Mouse (Mus musculus) neutrophil, adult 59 days (primary cell): ENCODE data around the gene Ubald1. TPM values are rescaled to one million over a fixed set of nuclear protein-coding genes. Genes with fewer than 3 reads are reported as not detected.

Source experiments
- total RNA-seq, 2 experiments: library from RNA; stranded (reverse); gene quantifications; 1 replicate in 1 of 2; 2 replicates in 1 of 2; pipeline ENCODE4 v1.2.4; 2023

The Ubald1 gene
- total RNA-seq, result 10 to 100 TPM; 52.9 to 56.4 TPM

GRCm38 (mm10) chr16:4880136-4880825 is at the start of gene Ubald1:
Gene Ubald1, minus strand, starts transcription at chr16:4880315.

GRCm38 (mm10) chr16:4885760-4886689 is 5.9 kb upstream of the Ubald1 start, which contains the start of gene Mgrn1:
Gene Mgrn1, plus strand, starts transcription at chr16:4886249.

GRCm38 (mm10) chr16:4835191-4835590 is 44.9 kb downstream of the Ubald1 start, which contains the start of gene 4930562C15Rik:
Gene 4930562C15Rik, plus strand, starts transcription at chr16:4835416.

Other genes with a start within 250 kb of the Ubald1 start
- under 1 TPM; 0.16 to 0.49 TPM for gene Vasn, start 240.4 kb downstream of the Ubald1 start, total RNA-seq
- gene Dnaja3, start 240.3 kb downstream of the Ubald1 start, total RNA-seq, result 10 to 100 TPM; 11.9 to 12.3 TPM
- gene Coro7, start 200.5 kb downstream of the Ubald1 start, total RNA-seq, result 100 to 1,000 TPM; 220 to 224 TPM
- gene Nmral1, start 161.0 kb downstream of the Ubald1 start, total RNA-seq, result 10 to 100 TPM; 18.4 to 18.7 TPM
- gene Hmox2, start 154.0 kb downstream of the Ubald1 start, total RNA-seq, result 10 to 100 TPM; 47.7 to 57.4 TPM
- 10 to 100 TPM; 15.4 to 16.5 TPM for gene Cdip1, start 90.0 kb downstream of the Ubald1 start, total RNA-seq
- not detected for gene 4930562C15Rik, start 44.9 kb downstream of the Ubald1 start, total RNA-seq
- 10 to 100 TPM; 55.5 to 60.1 TPM for gene Mgrn1, start 5.9 kb upstream of the Ubald1 start, total RNA-seq
- gene Nudt16l1, start 58.4 kb upstream of the Ubald1 start, total RNA-seq, result 10 to 100 TPM; 27.8 to 34.6 TPM
- gene Anks3, start 83.9 kb upstream of the Ubald1 start, total RNA-seq, result 10 to 100 TPM; 39.8 to 47.6 TPM
- gene Sept12, start 117.5 kb upstream of the Ubald1 start, total RNA-seq, result not detected
- gene Smim22, start 127.0 kb upstream of the Ubald1 start, total RNA-seq, result not detected
- gene Rogdi, start 133.2 kb upstream of the Ubald1 start, total RNA-seq, result 100 to 1,000 TPM; 232 to 265 TPM
- 100 to 1,000 TPM; 142 to 143 TPM for gene Glyr1, start 169.5 kb upstream of the Ubald1 start, total RNA-seq
- gene Ubn1, start 169.7 kb upstream of the Ubald1 start, total RNA-seq, result 10 to 100 TPM; 68.3 to 82.6 TPM